Mouse (Mus musculus): ENCODE data around the gene Dmwd. TPM values are rescaled to one million over a fixed set of nuclear protein-coding genes. Genes with fewer than 3 reads are reported as not detected.

The Dmwd gene
- polyA plus RNA-seq (2016; fragmentation: Nextera tagmentation; extraction: Ambion mirVana) = 16.8 and 18.0 TPM in 2 replicates

DNA sequence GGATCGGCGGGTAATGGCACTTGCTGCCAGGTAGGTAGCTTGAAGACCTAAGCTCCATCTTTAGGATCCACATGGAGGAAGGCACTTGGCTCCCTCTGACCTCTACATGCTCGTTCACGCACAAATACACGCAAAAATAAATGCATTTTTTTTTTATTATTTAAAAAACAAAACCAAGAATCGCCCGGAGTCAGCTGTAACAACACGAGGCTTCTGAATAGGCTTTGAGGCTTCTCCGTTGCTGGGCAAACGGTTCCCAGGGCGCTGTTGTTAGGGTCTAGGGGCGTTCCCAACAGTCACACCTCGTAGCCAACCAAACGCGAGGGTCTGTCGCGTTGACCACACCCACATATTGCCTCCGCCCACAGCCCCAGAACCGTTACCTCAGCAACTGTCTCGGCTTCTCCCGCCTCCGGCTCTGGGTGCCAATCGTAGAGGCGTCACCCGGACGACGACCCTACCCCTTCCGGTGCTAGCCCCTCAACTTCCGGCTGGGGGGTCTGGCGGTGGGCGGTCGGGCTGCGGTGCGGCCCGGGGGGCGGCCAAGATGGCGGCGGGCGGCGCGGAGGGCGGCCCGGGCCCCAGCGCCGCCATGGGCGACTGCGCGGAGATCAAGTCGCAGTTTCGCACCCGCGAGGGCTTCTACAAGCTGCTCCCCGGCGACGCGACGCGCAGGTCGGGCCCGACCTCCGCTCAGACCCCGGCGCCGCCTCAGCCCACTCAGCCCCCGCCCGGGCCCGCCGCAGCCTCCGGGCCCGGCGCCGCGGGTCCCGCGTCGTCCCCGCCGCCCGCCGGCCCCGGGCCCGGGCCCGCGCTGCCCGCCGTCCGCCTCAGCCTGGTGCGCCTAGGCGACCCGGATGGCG, at the start of gene Dmwd:
Gene Dmwd, plus strand, starts transcription at position 505 of the 863 bp plus-strand sequence.
- peak; percentile 99 for DNase-seq (ENCODE audit: low spot score)
- H3K27me3 ChIP-seq (replicated peaks; ENCODE audit: low read depth, poor library complexity, severe bottlenecking) = no peaks in the 10 kb centered on the region
- peak within 1 kb of the TSS; percentile 99 for H3K4me3 ChIP-seq
- no peaks in the 10 kb centered on the region for H3K9me3 ChIP-seq
- peaks cover 35% of the 10 kb centered on the region for H3K36me3 ChIP-seq (replicated peaks)
- H3K4me1 ChIP-seq = peaks cover 25% of the 10 kb centered on the region
- H3K27ac ChIP-seq (replicated peaks) = peak within 1 kb of the TSS; percentile 93
- WGBS = under 1% methylated on average over 91 of the region's 91 CpGs

DNA sequence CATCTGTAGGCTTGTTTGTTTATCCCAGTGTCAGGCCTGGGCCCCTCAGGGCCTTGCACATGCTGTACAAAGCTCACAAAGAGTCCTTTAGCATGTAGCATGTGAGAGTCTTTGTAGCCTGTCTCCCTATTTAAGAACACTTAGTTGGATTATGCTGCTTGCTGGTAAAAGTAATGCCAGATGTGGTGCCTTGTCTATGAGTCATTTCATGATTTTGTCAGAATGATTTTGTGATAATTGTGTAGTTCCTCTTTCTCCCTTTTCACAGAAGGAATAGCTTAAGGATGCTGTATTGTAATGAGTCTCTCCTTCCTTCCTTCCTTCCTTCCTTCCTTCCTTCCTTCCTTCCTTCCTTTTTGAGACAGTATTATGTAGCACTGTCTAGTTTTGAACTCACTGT, 48.0 kb upstream of the Dmwd start:
- Histone ChIP-seq H3K4me1 (peaks cover 33% of the 10 kb centered on the region), H3K27me3 (replicated peaks; ENCODE audit: low read depth, poor library complexity, severe bottlenecking) (peaks cover 9% of the 10 kb centered on the region), H3K9me3 (no peaks in the 10 kb centered on the region), H3K27ac (replicated peaks) (no peak overlapping the region), H3K4me3 (no peak overlapping the region), H3K36me3 (replicated peaks) (peaks cover 47% of the 10 kb centered on the region)
- DNase-seq (ENCODE audit: low spot score) = no peak

DNA sequence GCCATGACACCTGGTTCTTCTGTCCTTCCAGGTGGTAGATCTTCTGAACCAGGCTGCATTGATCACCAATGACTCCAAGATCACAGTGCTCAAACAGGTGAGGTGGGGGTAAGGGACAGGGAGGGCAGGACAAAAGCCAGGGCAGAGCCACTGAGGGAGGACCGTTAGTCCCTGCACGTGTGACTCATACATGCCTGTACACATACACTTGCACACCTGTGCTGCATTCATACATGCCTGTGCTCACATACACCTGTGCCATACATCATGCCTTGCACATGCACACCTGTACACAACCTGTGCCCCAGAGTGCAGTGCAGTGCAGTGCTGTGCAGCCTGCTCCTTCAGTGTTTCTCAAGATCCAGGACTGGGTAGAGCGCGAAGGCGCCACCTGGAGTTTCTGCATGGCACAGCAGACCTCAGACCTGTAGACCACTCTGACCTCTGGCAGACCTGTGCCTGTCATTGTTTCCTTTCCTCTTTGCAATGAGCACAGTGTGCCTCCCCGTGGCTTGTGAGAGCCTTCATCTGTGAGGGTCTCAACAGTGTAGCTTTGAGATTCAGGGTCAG, 46.9 kb upstream of the Dmwd start:
- H3K36me3 ChIP-seq (replicated peaks) = peaks cover 58% of the 10 kb centered on the region

DNA sequence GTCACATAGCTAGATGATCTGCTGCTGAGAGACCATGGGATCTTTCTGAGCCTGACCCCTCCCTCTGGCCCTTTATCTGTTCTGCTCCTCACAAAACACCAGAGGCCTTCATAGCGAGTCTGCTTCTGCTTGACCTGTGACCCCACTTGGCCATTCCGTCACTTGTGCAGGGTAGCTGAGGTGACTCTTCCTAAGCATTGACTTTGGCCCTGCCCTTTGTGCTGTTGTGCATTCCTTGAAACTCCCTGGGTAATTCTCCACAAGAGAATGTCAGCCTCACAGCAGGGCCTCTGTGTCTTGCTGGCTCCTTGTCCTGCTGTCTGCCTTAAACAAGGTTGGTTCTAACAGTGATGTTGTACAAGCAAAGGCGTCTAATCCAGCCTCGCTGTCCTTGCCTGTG, 44.4 kb upstream of the Dmwd start:
- DNase-seq (ENCODE audit: low spot score) = no peak
- WGBS = 58% methylated on average over 4 of the region's 4 CpGs
- peaks cover 83% of the 10 kb centered on the region for H3K36me3 ChIP-seq (replicated peaks)

More for the DNA sequence above, 46.9 kb upstream of the Dmwd start:
- no peak overlapping the region for H3K27ac ChIP-seq (replicated peaks)
- H3K4me3 ChIP-seq = no peak overlapping the region
- 65% methylated on average over 6 of the region's 6 CpGs for WGBS
- H3K4me1 ChIP-seq = peaks cover 25% of the 10 kb centered on the region
- DNase-seq (ENCODE audit: low spot score) = peak; percentile 73
- H3K9me3 ChIP-seq = no peaks in the 10 kb centered on the region
- no peaks in the 10 kb centered on the region for H3K27me3 ChIP-seq (replicated peaks; ENCODE audit: low read depth, poor library complexity, severe bottlenecking)

DNA sequence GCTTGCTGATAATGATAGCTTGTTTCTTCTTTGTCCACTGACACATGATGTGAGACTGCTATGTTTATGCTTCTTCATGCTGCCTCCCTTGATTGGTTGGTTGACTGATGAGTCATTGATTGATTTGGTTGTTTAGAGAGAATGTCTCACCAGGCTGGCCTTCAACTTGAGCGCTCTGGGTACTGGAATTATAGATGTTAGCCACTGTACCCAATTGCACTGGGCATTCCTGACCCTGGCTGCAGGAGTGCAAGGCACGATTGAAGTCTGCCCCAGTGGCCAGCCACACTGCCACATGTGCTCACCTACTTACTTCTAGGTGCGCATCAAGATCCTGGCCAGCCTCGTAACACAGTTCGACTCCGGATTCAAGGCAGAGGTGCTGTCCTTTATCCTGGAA, 31.4 kb upstream of the Dmwd start:
- Histone ChIP-seq H3K4me3 (no peak overlapping the region), H3K4me1 (no peaks in the 10 kb centered on the region), H3K9me3 (no peaks in the 10 kb centered on the region), H3K27me3 (replicated peaks; ENCODE audit: low read depth, poor library complexity, severe bottlenecking) (no peaks in the 10 kb centered on the region), H3K36me3 (replicated peaks) (peaks cover 99% of the 10 kb centered on the region), H3K27ac (replicated peaks) (no peak overlapping the region)
- WGBS = 97% methylated on average over 6 of the region's 6 CpGs
- DNase-seq (ENCODE audit: low spot score) = no peak

More for the DNA sequence above, 44.4 kb upstream of the Dmwd start:
- Histone ChIP-seq H3K4me3 (no peak overlapping the region), H3K4me1 (peaks cover 7% of the 10 kb centered on the region), H3K27me3 (replicated peaks; ENCODE audit: low read depth, poor library complexity, severe bottlenecking) (no peaks in the 10 kb centered on the region), H3K9me3 (no peaks in the 10 kb centered on the region), H3K27ac (replicated peaks) (no peak overlapping the region)

DNA sequence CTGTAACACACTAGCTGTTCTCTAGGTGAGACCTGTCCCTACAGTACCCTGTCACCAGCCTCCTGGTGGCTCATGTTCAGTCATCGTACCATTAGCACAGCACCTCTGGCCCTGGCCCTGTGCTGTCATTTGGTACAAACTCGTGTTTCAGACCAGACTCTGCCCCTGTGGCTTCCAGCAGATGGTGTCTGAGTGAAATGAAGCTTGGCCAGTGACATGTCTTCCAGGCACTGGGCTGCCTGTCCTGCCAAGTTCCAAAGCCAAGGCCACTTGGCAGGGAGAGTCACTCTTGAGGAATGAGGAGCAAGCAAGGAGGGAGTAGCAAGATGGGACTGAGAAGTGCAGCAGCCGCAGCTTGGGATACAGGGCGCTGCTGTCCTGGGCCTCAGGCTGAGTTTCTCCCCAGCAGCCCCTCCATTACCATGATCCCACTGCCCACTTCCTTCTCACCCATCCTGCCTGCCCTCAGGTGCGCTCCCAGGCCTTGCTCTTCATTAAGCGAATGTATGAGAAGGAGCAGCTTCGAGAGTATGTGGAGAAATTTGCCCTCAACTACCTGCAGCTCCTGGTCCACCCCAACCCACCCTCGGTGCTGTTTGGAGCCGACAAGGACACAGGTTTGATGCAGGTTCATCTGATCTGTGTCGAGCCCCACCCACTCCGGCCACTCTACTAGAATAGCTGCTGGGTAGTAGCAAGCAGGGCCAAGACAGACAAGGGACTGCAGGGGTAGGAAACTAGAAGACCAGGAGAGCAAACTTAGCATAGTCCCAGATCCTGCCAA, 29.5 kb upstream of the Dmwd start:
- H3K4me1 ChIP-seq = no peaks in the 10 kb centered on the region
- peaks cover 99% of the 10 kb centered on the region for H3K36me3 ChIP-seq (replicated peaks)
- no peaks in the 10 kb centered on the region for H3K9me3 ChIP-seq
- no peak overlapping the region for H3K4me3 ChIP-seq
- no peak for DNase-seq (ENCODE audit: low spot score)
- no peak overlapping the region for H3K27ac ChIP-seq (replicated peaks)
- 93% methylated on average over 11 of the region's 11 CpGs for WGBS
- no peaks in the 10 kb centered on the region for H3K27me3 ChIP-seq (replicated peaks; ENCODE audit: low read depth, poor library complexity, severe bottlenecking)

DNA sequence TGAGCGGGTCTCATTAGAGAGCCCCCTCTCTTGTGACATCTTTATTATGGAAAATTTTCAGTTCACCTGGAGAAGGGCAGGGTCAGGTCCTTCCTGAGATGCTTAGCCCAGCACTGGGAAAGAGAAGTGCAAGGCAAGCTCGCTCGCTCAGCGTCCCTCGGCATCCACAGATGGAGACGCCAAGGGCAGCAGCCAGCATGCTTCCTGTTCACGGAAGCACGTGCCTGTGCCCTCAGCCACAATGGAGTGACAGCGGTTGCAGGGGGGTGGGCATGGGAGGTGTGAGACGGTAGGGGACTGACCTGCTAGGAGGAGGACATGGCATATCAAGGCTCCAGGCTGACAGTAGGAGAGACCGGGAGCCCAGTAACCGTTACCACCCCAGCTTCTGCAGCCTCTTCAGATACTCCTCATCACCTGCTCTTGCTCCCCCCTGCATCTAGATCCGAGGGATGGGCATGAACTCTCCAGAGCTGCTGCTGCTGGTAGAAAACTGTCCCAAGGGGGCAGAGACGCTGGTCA, 28.0 kb upstream of the Dmwd start:
- 88% methylated on average over 14 of the region's 14 CpGs for WGBS
- Histone ChIP-seq H3K9me3 (no peaks in the 10 kb centered on the region), H3K4me3 (no peak overlapping the region), H3K27me3 (replicated peaks; ENCODE audit: low read depth, poor library complexity, severe bottlenecking) (no peaks in the 10 kb centered on the region), H3K4me1 (no peaks in the 10 kb centered on the region), H3K27ac (replicated peaks) (no peak overlapping the region), H3K36me3 (replicated peaks) (peaks cover 99% of the 10 kb centered on the region)
- DNase-seq (ENCODE audit: low spot score) = no peak

DNA sequence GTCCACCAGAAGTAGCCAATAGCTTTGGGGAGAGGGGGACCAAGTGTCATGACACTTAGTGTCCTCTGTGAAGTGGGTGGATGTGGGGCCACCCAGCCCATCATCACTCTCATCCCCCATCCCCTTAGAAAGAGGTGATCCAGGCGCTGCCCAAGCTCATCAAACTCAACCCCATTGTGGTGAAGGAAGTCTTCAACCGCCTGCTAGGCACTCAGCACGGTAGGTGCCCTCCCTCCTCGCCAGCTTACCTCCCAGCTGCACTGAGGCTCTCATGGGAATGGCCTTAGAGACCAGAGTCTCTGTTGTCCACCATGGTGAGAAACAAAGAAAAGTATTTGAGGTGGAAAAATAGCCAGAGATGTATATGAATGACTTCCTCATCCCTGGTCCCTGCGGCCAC, 26.8 kb upstream of the Dmwd start:
- H3K4me3 ChIP-seq = no peak overlapping the region
- no peak overlapping the region for H3K27ac ChIP-seq (replicated peaks)
- WGBS = 90% methylated on average over 5 of the region's 5 CpGs
- no peaks in the 10 kb centered on the region for H3K27me3 ChIP-seq (replicated peaks; ENCODE audit: low read depth, poor library complexity, severe bottlenecking)
- DNase-seq (ENCODE audit: low spot score) = no peak
- H3K36me3 ChIP-seq (replicated peaks) = peaks cover 100% of the 10 kb centered on the region
- H3K4me1 ChIP-seq = peaks cover 7% of the 10 kb centered on the region
- no peaks in the 10 kb centered on the region for H3K9me3 ChIP-seq

DNA sequence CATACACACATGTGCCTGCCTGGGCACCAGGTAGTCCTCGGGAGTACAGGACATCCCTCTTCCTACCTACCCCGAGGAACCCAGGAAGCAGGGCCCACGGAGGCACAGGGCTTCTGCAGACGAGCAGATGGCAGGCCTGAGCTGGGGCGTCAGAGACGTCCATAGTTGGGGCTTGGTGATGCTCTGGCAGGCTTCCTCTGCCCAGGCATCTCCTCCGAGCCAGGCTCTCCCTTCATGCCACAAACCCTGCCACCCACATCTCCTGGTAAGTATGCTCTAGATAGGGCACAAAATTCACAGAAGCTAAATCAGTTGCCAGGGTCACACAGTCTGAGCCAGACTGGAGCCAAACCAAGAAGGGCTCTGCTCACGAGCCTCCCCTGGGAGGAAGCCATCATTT, 25.9 kb upstream of the Dmwd start:
- peaks cover 100% of the 10 kb centered on the region for H3K36me3 ChIP-seq (replicated peaks)

DNA sequence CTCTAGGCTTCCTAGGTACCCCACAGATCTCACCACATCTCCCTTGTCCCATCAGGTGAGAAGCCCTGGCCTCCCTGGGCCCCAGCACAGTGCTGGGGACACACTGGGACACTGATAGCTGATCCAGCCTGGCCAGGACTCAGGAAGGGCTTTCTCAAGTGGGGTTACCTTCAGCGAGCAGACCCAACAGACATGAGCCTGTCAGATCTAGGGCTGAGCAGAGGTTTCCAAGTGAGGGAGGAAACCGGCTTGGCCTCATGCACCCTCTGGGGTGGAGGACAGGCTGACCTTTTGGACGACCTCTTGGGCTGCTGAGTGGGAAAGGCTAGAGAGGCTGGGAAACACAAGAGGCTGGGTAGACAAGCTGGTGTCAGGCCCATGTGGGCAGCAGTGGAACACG, 24.9 kb upstream of the Dmwd start:
- peaks cover 100% of the 10 kb centered on the region for H3K36me3 ChIP-seq (replicated peaks)
- 63% methylated on average over 4 of the region's 4 CpGs for WGBS
- peaks cover 13% of the 10 kb centered on the region for H3K4me1 ChIP-seq
- no peak for DNase-seq (ENCODE audit: low spot score)
- H3K27me3 ChIP-seq (replicated peaks; ENCODE audit: low read depth, poor library complexity, severe bottlenecking) = no peaks in the 10 kb centered on the region
- no peaks in the 10 kb centered on the region for H3K9me3 ChIP-seq
- H3K27ac ChIP-seq (replicated peaks) = no peak overlapping the region
- H3K4me3 ChIP-seq = no peak overlapping the region

More for the DNA sequence above, 25.9 kb upstream of the Dmwd start:
- no peaks in the 10 kb centered on the region for H3K27me3 ChIP-seq (replicated peaks; ENCODE audit: low read depth, poor library complexity, severe bottlenecking)
- H3K27ac ChIP-seq (replicated peaks) = no peak overlapping the region
- no peak for DNase-seq (ENCODE audit: low spot score)
- H3K9me3 ChIP-seq = no peaks in the 10 kb centered on the region
- H3K4me3 ChIP-seq = no peak overlapping the region
- 90% methylated on average over 8 of the region's 8 CpGs for WGBS
- H3K4me1 ChIP-seq = peaks cover 13% of the 10 kb centered on the region

DNA sequence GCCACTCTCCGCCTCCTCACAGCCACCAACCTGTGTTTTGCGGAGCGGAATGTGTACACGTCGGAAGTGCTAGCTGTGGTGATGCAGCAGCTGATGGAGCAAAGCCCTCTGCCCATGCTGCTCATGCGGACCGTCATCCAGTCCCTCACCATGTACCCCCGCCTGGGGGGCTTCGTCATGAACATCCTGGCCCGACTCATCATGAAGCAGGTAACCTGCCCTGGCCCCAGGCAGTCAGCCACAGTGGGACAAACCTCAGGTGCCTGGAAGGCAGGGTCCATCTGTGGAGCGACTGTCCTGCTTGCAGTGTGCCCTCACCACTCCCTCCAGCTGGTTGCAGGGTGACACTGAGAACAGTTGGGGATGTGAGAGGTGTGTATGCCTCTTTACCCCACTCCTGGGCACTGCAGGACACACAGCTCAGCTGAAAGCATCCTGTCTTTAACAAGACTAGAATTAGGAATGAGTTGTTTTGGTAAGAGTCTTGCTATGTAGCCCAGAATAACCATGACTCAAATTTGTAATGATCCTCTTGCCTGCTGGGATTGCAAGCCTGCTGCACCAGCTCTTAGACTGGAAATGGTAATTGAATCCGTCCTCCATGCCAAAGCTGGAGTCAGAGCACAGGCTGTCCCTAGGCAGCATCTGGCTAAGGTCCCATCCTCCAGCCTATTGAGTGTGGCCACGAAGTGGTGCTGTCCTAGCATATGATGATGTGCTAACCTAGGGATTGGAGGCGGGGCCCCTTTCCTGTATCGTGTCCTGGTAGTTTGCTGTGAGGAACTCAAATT, 23.5 kb upstream of the Dmwd start:
- H3K36me3 ChIP-seq (replicated peaks) = peaks cover 93% of the 10 kb centered on the region
- H3K4me3 ChIP-seq = no peak overlapping the region
- 91% methylated on average over 15 of the region's 15 CpGs for WGBS
- no peaks in the 10 kb centered on the region for H3K9me3 ChIP-seq
- no peak overlapping the region for H3K27ac ChIP-seq (replicated peaks)
- H3K27me3 ChIP-seq (replicated peaks; ENCODE audit: low read depth, poor library complexity, severe bottlenecking) = no peaks in the 10 kb centered on the region
- peaks cover 13% of the 10 kb centered on the region for H3K4me1 ChIP-seq
- DNase-seq (ENCODE audit: low spot score) = no peak

DNA sequence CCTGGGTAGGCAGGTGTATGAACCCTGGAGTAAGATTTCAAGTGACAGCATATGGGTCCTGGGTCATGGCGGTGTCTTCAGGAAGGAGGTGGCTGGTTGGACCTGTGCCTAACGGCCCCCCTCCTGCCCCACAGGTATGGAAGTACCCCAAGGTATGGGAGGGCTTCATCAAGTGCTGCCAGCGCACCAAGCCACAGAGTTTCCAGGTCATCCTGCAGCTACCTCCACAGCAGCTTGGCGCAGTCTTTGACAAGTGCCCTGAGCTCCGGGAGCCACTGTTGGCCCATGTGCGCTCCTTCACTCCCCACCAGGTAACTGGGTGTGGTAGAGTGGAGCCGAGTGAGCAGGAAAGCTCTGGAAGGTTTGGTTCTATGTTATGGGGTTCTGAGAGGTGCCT, 22.9 kb upstream of the Dmwd start:
- WGBS = 89% methylated on average over 7 of the region's 7 CpGs

More for the DNA sequence above, 22.9 kb upstream of the Dmwd start:
- H3K27ac ChIP-seq (replicated peaks) = no peak overlapping the region
- DNase-seq (ENCODE audit: low spot score) = no peak
- no peaks in the 10 kb centered on the region for H3K27me3 ChIP-seq (replicated peaks; ENCODE audit: low read depth, poor library complexity, severe bottlenecking)
- H3K4me1 ChIP-seq = peaks cover 13% of the 10 kb centered on the region
- H3K4me3 ChIP-seq = 0 out of 2 replicates have a peak overlapping the region, but pooled peaks have one; percentile 44
- H3K9me3 ChIP-seq = no peaks in the 10 kb centered on the region
- H3K36me3 ChIP-seq (replicated peaks) = peaks cover 87% of the 10 kb centered on the region

All from embryonic facial prominence, embryonic 10.5 days (tissue).